Mouse (Mus musculus) thymus, adult 18-20 months (tissue): Measurements from ENCODE around the gene Aida.
"Not testable (repeated sequence)": the region's sequence is repeated elsewhere in the genome, so short reads cannot be mapped to it uniquely, and the experiment has no call there.

Experiments
- DNase-seq, 2 experiments: peaks; one replicate each; pipeline ENCODE4 v3.0.0; 2022; ENCODE audit warnings: mixed read lengths in 2 of 2

Aida gene

GRCm38 (mm10) chr1:183296465-183296864 lies at the start of gene Aida:
TSS of gene Aida (plus strand) at chr1:183296590.
- peak; percentile 70 to 82 for DNase-seq

- DNase-seq, result no peak
Measured at GRCm38 (mm10) chr1:183248144-183248543, 48.2 kb upstream of the Aida start.

GRCm38 (mm10) chr1:183250612-183251011 lies 45.8 kb upstream of the Aida start:
- no peak for DNase-seq

- DNase-seq, result no peak
Measured at GRCm38 (mm10) chr1:183251818-183252217, 44.6 kb upstream of the Aida start.

GRCm38 (mm10) chr1:183252574-183252973 lies 43.8 kb upstream of the Aida start:
- DNase-seq, result no peak

GRCm38 (mm10) chr1:183264145-183265008 lies 32.0 kb upstream of the Aida start:
- DNase-seq, result no peak

GRCm38 (mm10) chr1:183265921-183266467 lies 30.4 kb upstream of the Aida start:
- peak; percentile 41 to 59 for DNase-seq

- no peak for DNase-seq
Measured at GRCm38 (mm10) chr1:183267666-183268065, 28.7 kb upstream of the Aida start.

- no peak for DNase-seq
Measured at GRCm38 (mm10) chr1:183272867-183273818, 23.2 kb upstream of the Aida start.

- no peak for DNase-seq
Measured at GRCm38 (mm10) chr1:183274385-183274784, 22.0 kb upstream of the Aida start.

- no peak for DNase-seq
Measured at GRCm38 (mm10) chr1:183275763-183276162, 20.6 kb upstream of the Aida start.

- no peak for DNase-seq
Measured at GRCm38 (mm10) chr1:183288351-183288750, 8.0 kb upstream of the Aida start.

- no peak for DNase-seq
Measured at GRCm38 (mm10) chr1:183289576-183289975, 6.8 kb upstream of the Aida start.

- peak; percentile 84 to 88 for DNase-seq
Measured at GRCm38 (mm10) chr1:183296877-183297383, 540 bp downstream of the Aida start, which contains the start of gene Brox. TSS of gene Brox (minus strand) at chr1:183297269.

- peak in 1 of 2 experiments; percentile 51 for DNase-seq
Measured at GRCm38 (mm10) chr1:183297473-183297885, 1.1 kb downstream of the Aida start.

GRCm38 (mm10) chr1:183297886-183298489 lies 1.6 kb downstream of the Aida start:
- DNase-seq, result peak; percentile 29 to 54

GRCm38 (mm10) chr1:183299161-183299560 lies 2.8 kb downstream of the Aida start:
- peak; percentile 83 to 90 for DNase-seq

- no peak for DNase-seq
Measured at GRCm38 (mm10) chr1:183307555-183307954, 11.2 kb downstream of the Aida start.

GRCm38 (mm10) chr1:183308476-183308875 lies 12.1 kb downstream of the Aida start:
- DNase-seq, result no peak

GRCm38 (mm10) chr1:183309601-183310000 lies 13.2 kb downstream of the Aida start:
- DNase-seq, result not testable (repeated sequence)

- no peak for DNase-seq
Measured at GRCm38 (mm10) chr1:183312076-183312475, 15.7 kb downstream of the Aida start.

- DNase-seq, result no peak
Measured at GRCm38 (mm10) chr1:183315783-183316182, 19.4 kb downstream of the Aida start.
